Mouse (Mus musculus): ENCODE measurements at regions not wholly inside any gene's neighbourhood (a gene's known extent, or its start where the extent isn't known, plus 50 kb on each side); places are given as distances from the start of the nearest gene placed in this dataset.

DNA sequence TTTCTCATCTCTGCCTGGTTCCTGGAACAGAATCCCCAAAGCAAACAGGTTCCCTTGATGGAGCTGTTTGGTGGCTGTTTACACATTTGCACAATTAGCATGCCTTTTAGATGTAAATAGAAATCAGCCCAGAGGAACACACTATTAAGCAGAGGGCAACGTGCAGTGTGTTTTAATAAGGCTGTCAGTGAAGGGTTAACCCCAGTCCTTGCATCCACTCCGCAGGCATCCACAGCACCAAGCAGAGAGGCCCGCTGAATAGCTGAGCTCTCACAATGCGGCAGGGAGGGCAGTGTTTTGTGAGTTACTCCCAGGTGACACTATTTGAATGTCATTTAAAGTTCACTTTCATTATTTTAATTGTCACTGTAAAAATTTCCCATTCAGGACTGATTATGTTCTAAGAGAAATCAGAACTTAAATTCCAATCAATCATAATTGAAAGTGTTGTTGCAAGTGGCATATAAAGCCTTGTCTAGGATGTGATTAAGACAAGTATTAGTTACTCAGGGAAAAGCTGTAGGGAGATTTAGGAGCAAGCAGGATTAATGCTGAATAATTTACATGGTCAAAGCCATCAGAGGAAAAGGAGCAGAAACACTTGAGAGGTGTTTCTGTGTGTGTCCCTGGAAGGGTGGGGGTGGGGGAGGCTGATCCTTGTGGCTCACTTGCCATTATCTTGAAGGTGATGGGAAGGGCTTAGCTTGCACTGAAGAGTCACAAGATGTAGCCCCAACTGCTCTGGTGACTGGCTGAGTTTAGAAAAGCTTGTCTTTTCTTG is 528.1 kb downstream of the Gm9195 start:
- H3K9me3 ChIP-seq (replicated peaks) = no peaks in the 10 kb centered on the region
- no peaks in the 10 kb centered on the region for H3K4me1 ChIP-seq (replicated peaks)
- no peaks in the 10 kb centered on the region for H3K27me3 ChIP-seq
- no peak overlapping the region for H3K27ac ChIP-seq
- H3K4me3 ChIP-seq (replicated peaks) = no peak overlapping the region
- no peak overlapping the region for H3K9ac ChIP-seq
- H3K36me3 ChIP-seq = no peaks in the 10 kb centered on the region
- whole genome bisulfite sequencing (ENCODE audit: insufficient replicate concordance) = 18% methylated on average over 4 of the region's 4 CpGs
- DNase-seq = no peak
- no peak overlapping the region for H3K4me2 ChIP-seq
- no peak for ATAC-seq (ENCODE audit: low read depth)

DNA sequence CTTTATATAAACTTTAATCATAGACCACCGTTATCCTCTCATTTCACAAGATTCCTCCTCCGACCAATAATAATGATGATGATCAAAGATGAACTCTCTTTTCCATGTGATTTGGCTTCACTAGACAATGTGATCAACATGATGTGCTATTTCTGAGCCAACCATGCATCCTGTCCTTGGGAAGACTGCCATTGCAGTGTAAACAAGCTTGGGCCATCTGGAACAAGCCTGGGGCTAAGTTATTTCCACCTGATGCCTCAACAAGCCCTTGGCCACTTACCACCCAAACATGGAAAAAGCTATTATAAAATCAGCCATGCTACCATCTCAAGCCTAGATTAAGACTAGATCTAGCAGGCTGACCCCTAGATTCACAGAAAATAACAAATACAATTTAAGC is 542.9 kb downstream of the Gm9195 start:
- H3K4me3 ChIP-seq (replicated peaks) = no peak overlapping the region
- no peaks in the 10 kb centered on the region for H3K4me1 ChIP-seq (replicated peaks)
- H3K9ac ChIP-seq = no peak overlapping the region
- H3K36me3 ChIP-seq = no peaks in the 10 kb centered on the region
- no peak overlapping the region for H3K27ac ChIP-seq
- no peak overlapping the region for H3K4me2 ChIP-seq
- H3K27me3 ChIP-seq = no peaks in the 10 kb centered on the region
- DNase-seq (no peak), ATAC-seq (ENCODE audit: low read depth) (no peak)
- 71% methylated on average over 2 of the region's 2 CpGs for WGBS (ENCODE audit: insufficient replicate concordance)
- no peaks in the 10 kb centered on the region for H3K9me3 ChIP-seq (replicated peaks)

DNA sequence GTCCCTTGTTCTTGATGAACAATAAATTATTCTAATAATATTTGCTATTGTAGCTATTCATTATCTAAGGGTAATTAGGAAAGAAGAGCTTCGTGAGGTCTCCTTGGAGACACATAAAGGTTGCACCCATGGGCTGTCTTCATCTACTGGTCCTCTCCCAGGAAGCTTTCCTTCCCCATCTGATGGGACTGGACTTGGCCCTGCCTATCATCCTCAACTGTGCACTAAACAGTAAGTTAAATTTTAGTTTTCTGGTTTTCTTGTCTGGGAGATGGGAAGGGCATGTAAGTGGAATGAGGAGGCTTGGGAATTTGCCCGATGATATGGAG is 554.5 kb downstream of the Gm9195 start:
- H3K27me3 ChIP-seq = no peaks in the 10 kb centered on the region
- no peak overlapping the region for H3K9ac ChIP-seq
- 67% methylated on average over 2 of the region's 2 CpGs for WGBS (ENCODE audit: insufficient replicate concordance)
- no peak for DNase-seq
- H3K4me1 ChIP-seq (replicated peaks) = no peaks in the 10 kb centered on the region
- no peaks in the 10 kb centered on the region for H3K9me3 ChIP-seq (replicated peaks)
- H3K4me2 ChIP-seq = no peak overlapping the region
- H3K36me3 ChIP-seq = no peaks in the 10 kb centered on the region
- no peak for ATAC-seq (ENCODE audit: low read depth)
- H3K27ac ChIP-seq = no peak overlapping the region
- no peak overlapping the region for H3K4me3 ChIP-seq (replicated peaks)

DNA sequence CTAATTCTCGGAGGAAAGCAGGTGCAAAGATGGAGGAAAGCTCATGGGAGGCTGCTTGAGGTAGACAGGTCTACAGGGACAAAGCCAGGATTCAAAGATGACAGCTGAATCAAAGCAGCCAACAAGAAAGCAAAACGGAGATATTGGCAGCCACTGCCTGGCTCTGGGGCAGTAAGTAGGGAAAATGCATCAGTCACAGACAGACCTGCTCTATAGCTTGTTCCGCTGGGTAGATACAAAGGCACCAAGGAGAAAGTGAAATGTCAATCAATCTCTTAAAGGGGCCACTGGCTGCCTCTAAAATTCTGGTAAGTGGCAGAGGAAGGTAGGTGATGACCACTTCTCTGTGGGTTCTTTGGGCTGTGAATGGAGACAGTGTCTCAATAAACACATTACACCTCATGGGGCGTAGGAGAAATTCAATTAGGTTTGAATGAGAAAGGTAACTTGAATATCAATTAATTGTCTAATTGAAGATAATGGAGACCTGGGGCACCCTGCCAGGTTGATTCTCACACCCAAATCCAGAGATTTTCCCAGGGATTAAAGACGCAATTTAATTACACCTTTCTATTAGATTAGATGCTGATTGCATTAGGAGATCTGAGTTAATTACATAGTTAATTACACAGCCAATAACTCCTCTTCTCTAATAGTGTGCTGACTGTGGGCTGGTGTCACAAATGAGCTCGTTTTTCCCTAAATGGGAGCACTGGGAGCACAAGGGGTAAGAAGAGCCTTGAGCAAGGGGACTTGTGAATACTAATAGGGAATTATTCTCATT is 555.1 kb downstream of the Gm9195 start:
- Histone ChIP-seq H3K27me3 (no peaks in the 10 kb centered on the region), H3K27ac (no peak overlapping the region), H3K9ac (no peak overlapping the region), H3K4me2 (no peak overlapping the region), H3K9me3 (replicated peaks) (no peaks in the 10 kb centered on the region), H3K36me3 (no peaks in the 10 kb centered on the region), H3K4me3 (replicated peaks) (no peak overlapping the region), H3K4me1 (replicated peaks) (no peaks in the 10 kb centered on the region)
- no peak for ATAC-seq (ENCODE audit: low read depth)
- no peak for DNase-seq
- WGBS (ENCODE audit: insufficient replicate concordance) = 55% methylated on average over 6 of the region's 6 CpGs

DNA sequence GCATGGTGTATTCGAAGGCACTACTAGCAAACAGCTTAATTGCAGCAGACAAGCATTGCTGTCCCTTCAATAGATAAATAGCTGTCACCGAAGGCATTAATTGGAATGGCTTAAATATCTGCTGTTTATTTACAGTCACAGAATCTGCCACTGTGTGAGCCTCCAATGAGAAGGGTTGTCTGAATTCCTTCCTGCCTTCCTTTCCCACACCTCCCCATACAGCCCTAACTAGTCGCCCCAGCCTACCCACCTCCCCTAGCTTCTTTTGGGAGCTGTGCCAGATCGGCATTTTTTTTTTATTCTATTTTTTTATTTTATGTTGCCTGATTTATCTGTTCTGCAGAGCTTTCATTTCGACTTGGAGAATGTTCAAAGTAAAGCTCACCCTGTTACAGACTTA is 575.7 kb downstream of the Gm9195 start:
- DNase-seq (no peak), ATAC-seq (ENCODE audit: low read depth) (no peak)
- 52% methylated on average over 5 of the region's 5 CpGs for WGBS (ENCODE audit: insufficient replicate concordance)
- Histone ChIP-seq H3K4me2 (no peak overlapping the region), H3K4me3 (replicated peaks) (no peak overlapping the region), H3K9me3 (replicated peaks) (no peaks in the 10 kb centered on the region), H3K27ac (no peak overlapping the region), H3K9ac (no peak overlapping the region), H3K36me3 (no peaks in the 10 kb centered on the region), H3K4me1 (replicated peaks) (no peaks in the 10 kb centered on the region), H3K27me3 (no peaks in the 10 kb centered on the region)

DNA sequence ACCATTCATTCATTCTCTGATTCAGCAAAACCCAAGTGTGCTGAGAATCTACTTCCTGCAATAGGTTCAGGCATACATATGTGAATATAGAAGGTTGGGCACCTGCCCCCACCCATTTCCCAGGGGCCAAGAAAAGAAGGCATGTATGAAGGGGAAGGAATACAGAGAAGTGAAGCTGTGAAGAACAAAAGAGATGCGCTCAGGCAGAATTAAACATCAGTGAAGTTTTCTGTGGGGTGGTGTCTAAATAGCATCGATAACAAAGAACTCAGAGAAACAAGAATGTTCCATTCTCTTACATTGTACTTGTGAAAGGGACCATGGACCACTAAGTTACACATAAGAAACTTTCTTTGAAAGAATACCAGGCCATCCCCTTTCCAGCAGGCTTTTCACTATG is 580.7 kb downstream of the Gm9195 start:
- no peak overlapping the region for H3K4me2 ChIP-seq
- 79% methylated on average over 2 of the region's 2 CpGs for WGBS (ENCODE audit: insufficient replicate concordance)
- H3K4me3 ChIP-seq (replicated peaks) = no peak overlapping the region
- no peaks in the 10 kb centered on the region for H3K27me3 ChIP-seq
- no peaks in the 10 kb centered on the region for H3K4me1 ChIP-seq (replicated peaks)
- ATAC-seq (ENCODE audit: low read depth) (no peak), DNase-seq (no peak)
- H3K9ac ChIP-seq = no peak overlapping the region
- no peaks in the 10 kb centered on the region for H3K36me3 ChIP-seq
- H3K9me3 ChIP-seq (replicated peaks) = no peaks in the 10 kb centered on the region
- no peak overlapping the region for H3K27ac ChIP-seq

DNA sequence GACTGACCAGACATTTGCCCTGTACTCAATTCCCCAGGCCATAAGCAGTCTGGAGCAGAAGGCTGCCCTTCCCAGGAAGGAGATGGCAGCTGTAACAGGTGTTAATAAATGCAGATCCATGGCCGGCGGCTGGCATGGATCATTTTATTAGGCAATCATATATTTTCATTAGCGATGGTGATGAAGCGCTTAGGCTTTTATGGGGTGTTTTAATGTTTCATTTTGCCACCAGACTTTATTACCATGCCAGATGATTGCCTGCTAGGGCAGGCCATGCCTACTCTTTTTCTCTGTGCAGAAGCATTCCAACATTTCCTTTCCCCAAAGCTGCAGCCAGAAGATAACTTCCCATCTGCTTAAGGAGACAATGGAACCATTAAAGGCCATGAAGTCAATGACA is 596.2 kb downstream of the Gm9195 start:
- DNase-seq (no peak), ATAC-seq (ENCODE audit: low read depth) (no peak)
- H3K4me2 ChIP-seq = no peak overlapping the region
- no peak overlapping the region for H3K27ac ChIP-seq
- H3K4me3 ChIP-seq (replicated peaks) = no peak overlapping the region
- H3K27me3 ChIP-seq = no peaks in the 10 kb centered on the region
- no peak overlapping the region for H3K9ac ChIP-seq
- 69% methylated on average over 4 of the region's 4 CpGs for WGBS (ENCODE audit: insufficient replicate concordance)
- no peaks in the 10 kb centered on the region for H3K4me1 ChIP-seq (replicated peaks)
- H3K36me3 ChIP-seq = no peaks in the 10 kb centered on the region
- no peaks in the 10 kb centered on the region for H3K9me3 ChIP-seq (replicated peaks)

DNA sequence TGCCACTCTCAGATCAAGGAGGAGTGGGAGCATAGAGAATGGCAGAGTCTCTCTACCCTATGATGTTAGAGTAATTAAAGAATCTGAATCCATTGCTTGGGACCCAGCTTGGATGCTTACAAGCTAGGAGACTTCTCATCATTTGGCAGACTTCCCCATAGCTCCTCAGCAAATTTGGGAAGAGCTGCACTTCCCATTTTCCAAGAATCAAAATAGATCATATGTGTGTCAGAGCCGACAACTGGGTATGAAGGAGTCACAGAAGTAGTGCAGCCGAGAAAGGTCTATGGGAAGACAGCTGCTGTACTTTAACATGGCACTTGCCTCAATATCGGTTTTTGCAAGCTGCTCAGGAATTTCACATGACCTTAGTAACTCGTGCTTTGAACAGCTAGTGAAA is 596.8 kb downstream of the Gm9195 start:
- H3K4me3 ChIP-seq (replicated peaks) = no peak overlapping the region
- H3K36me3 ChIP-seq = no peaks in the 10 kb centered on the region
- WGBS (ENCODE audit: insufficient replicate concordance) = 53% methylated on average over 4 of the region's 4 CpGs
- no peak for ATAC-seq (ENCODE audit: low read depth)
- H3K9me3 ChIP-seq (replicated peaks) = no peaks in the 10 kb centered on the region
- H3K27ac ChIP-seq = no peak overlapping the region
- H3K4me2 ChIP-seq = no peak overlapping the region
- no peaks in the 10 kb centered on the region for H3K4me1 ChIP-seq (replicated peaks)
- H3K9ac ChIP-seq = no peak overlapping the region
- DNase-seq = no peak
- no peaks in the 10 kb centered on the region for H3K27me3 ChIP-seq

DNA sequence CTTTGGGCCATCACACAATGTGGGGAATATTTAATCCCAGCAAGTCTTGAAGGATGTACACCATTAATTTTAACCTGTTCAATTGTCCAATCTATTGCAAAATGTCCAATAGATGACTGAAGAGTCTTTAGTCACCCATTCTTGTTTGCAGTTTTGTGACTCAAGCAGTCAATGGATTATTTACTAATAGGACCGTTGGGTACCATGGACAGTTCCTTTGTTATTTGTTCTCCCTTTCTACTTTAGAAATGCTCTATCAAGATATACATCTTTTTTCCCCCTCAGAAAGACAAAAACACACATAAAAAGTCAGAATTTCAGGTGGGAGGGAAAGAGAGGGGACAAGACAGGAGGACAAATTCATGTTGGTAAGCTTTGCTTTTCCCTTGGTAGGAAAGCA is 598.3 kb downstream of the Gm9195 start:
- DNase-seq (no peak), ATAC-seq (ENCODE audit: low read depth) (no peak)
- Histone ChIP-seq H3K4me2 (no peak overlapping the region), H3K9ac (no peak overlapping the region), H3K4me3 (replicated peaks) (no peak overlapping the region), H3K27me3 (no peaks in the 10 kb centered on the region), H3K36me3 (no peaks in the 10 kb centered on the region), H3K27ac (no peak overlapping the region), H3K9me3 (replicated peaks) (no peaks in the 10 kb centered on the region), H3K4me1 (replicated peaks) (no peaks in the 10 kb centered on the region)
- 61% methylated on average over 1 of the region's 1 CpGs for WGBS (ENCODE audit: insufficient replicate concordance)

DNA sequence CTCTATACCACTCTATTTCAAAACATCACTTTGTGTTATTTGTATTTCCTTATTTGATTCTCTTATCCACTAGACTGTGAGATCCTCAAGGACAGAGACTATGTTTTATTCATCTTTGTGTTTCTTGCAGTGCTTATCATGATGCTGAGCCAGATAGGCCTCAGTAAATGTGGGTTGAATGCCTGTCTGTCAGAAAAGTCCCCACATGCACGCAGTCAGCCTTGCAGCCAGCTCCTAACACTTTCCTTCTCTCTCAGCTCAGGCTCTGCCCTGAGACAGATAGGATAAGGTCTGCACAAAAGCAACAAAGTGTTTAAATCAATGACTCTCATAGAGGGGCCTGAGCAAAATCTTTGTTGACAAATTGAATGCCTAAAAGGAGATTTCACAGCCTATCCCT is 600.0 kb downstream of the Gm9195 start:
- H3K4me2 ChIP-seq = no peak overlapping the region
- no peak for ATAC-seq (ENCODE audit: low read depth)
- 69% methylated on average over 1 of the region's 1 CpGs for WGBS (ENCODE audit: insufficient replicate concordance)
- no peak for DNase-seq
- H3K9me3 ChIP-seq (replicated peaks) = no peaks in the 10 kb centered on the region
- no peaks in the 10 kb centered on the region for H3K36me3 ChIP-seq
- H3K4me1 ChIP-seq (replicated peaks) = no peaks in the 10 kb centered on the region
- no peak overlapping the region for H3K9ac ChIP-seq
- H3K27me3 ChIP-seq = no peaks in the 10 kb centered on the region
- no peak overlapping the region for H3K27ac ChIP-seq
- no peak overlapping the region for H3K4me3 ChIP-seq (replicated peaks)

DNA sequence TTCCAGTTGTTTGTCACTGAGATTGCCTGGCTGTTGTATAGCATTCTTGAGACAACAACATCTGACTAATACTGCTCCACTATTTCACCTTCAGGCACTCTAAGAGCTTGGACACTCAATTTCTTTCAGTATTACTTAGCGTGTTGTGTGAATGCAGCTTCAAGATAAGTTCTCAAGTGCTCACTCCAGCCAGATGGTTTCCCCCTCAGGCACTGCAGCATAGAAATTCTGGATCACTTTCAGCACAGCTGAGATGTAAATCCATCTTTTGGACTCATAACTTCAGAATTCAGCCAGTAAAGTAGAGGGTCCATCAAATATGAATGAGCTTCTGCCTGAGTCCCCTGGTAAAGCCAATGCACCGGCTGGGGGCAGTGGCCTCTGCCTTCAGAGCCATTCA is 608.8 kb downstream of the Gm9195 start:
- no peaks in the 10 kb centered on the region for H3K27me3 ChIP-seq
- H3K4me1 ChIP-seq (replicated peaks) = no peaks in the 10 kb centered on the region
- ATAC-seq (ENCODE audit: low read depth) = no peak
- H3K9me3 ChIP-seq (replicated peaks) = no peaks in the 10 kb centered on the region
- no peak for DNase-seq
- no peak overlapping the region for H3K9ac ChIP-seq
- H3K4me3 ChIP-seq (replicated peaks) = no peak overlapping the region
- H3K36me3 ChIP-seq = no peaks in the 10 kb centered on the region
- H3K4me2 ChIP-seq = no peak overlapping the region
- H3K27ac ChIP-seq = no peak overlapping the region
- WGBS (ENCODE audit: insufficient replicate concordance) = 59% methylated on average over 2 of the region's 2 CpGs

DNA sequence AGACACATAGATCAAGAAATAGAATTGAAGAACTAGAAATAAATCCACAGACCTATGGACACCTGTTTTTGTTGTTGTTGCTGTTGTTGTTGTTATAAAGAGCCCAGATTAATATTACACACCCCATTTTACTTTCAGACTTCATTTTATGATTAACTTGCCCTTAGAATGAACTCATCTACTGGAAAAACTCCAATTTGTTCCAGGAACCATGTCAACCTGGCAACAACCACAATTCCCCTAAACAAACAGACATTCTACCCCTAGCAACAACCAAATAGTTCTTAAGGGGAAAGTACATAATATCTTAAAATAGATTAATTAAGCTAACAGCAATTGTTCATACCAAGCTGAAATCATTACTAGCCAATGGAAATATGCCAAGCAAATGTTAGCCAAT is 646.1 kb downstream of the Gm9195 start:
- H3K36me3 ChIP-seq = no peaks in the 10 kb centered on the region
- no peak overlapping the region for H3K9ac ChIP-seq
- no peaks in the 10 kb centered on the region for H3K9me3 ChIP-seq (replicated peaks)
- H3K4me2 ChIP-seq = no peak overlapping the region
- no peak overlapping the region for H3K27ac ChIP-seq
- DNase-seq (no peak), ATAC-seq (ENCODE audit: low read depth) (no peak)
- no peaks in the 10 kb centered on the region for H3K4me1 ChIP-seq (replicated peaks)
- H3K27me3 ChIP-seq = no peaks in the 10 kb centered on the region
- no peak overlapping the region for H3K4me3 ChIP-seq (replicated peaks)
